Mouse (Mus musculus): ENCODE data around the gene Fbxo9.
"Not testable (repeated sequence)": the region's sequence is repeated elsewhere in the genome, so short reads cannot be mapped to it uniquely, and the experiment has no call there.

The Fbxo9 gene

DNA sequence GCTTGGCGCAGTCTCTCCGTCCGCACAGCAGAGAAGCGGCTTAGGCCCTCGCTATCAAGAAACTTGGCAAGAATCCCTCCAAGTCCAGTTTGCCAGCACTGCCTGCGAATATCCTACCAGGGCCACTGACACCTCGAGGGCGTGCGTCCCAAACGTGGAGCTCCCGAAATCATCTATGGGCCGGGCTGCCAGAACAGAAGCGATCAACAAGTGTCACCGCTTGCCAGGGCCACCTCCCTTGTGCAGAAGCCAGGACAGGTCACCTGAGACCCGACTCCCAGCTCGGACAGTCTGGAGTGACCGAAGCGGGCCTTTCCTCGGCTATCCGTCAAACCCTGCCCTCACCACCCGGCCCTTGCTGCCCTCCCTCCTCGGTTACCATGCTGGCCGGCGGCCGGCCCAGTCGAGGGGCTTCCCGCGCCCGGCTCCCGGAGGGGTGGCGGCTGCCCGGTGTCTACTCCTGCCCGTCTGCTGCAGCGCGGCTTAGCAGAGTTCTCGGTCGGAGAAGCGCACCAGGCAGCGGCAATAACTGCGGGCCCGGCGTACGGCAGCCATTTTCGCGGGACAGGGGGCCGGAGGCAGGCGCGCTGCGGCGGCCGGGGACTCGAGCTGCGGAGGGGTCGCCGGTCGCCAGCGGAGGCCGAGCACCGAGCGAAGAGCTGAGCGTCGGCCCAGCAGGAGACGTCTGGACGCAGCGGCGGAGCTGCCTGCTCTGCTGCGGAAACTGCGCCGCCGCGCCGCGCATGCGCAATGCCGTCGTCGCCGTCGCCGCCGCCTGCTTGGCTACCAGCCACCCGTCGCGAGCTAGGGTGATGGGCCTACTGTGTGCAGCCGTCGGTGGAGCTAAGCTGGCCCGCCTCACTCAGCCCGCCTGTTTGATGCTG lies 711 bp downstream of the Fbxo9 start:
- DNase-seq (ENCODE audit: low spot score in 2 of 2) = peak; percentile 87

- DNase-seq (ENCODE audit: low spot score in 2 of 2) = no peak
Observed at GRCm38 (mm10) chr9:78107582-78107911, 1.3 kb downstream of the Fbxo9 start.

GRCm38 (mm10) chr9:78106821-78107220 lies 2.0 kb downstream of the Fbxo9 start:
- DNase-seq (ENCODE audit: low spot score in 2 of 2) = peak; percentile 36 to 47

DNA sequence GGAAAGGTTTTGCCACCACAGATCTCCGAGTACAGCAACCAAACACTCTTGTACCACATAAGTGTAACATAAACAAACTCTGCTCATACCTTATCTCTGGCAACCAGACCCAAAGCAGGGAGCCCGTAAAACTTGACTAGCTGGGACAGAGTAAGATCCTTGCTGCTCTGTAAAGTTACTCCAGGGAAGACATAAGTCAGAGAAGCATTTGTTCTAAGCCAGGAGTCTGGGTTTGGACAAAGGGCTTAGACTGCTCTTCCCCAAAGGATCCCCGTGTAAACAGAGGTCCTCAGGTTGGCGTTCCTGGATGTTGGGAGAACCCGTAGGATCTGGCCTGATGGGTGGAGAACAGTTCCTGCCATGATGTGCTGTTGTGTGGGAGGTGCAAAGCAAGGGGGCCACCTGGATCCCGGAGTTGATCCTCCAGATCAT lies 3.3 kb downstream of the Fbxo9 start:
- peak; percentile 53 to 54 for DNase-seq (ENCODE audit: low spot score in 2 of 2)

DNA sequence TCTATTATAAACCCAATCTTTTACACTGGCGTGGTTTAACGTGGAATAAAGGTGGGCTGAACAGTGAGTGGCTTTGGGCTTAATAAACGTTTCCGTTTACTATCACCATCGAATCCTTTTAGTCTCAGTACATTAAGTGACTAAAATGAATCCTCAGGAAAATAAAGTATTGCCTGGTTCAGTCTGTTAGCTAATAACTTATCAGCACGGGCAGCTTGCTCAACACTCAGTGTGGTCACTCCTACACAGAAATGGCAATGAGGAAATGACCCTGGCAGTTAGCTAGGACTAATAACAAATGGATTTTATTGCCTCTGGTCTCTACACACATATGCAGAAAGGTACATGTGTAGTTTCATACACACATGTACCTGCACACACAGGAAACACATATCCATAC lies 3.9 kb downstream of the Fbxo9 start:
- peak in 1 of 2 experiments; percentile 50 for DNase-seq (ENCODE audit: low spot score in 2 of 2)

- no peak for DNase-seq (ENCODE audit: low spot score in 2 of 2)
Observed at GRCm38 (mm10) chr9:78103965-78104560, 4.8 kb downstream of the Fbxo9 start.

DNA sequence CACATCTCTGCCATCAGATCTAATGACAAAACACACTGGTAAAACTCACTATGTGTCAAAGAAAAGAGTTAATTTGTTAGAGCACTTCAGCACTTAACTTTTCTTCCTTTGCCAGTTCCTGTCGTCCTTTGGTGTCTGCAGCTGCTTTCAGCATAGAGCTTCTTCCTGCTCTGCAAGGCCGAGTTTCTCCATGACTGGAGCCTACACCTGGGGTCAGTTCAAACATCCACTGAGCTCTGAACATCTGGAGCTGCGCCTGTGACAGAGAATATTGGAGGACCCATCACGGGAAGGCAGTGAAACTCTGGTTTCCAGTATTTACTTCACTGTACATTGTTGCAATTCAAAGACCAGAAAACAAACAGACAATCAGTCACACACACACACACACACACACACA lies 7.4 kb downstream of the Fbxo9 start:
- no peak for DNase-seq (ENCODE audit: low spot score in 2 of 2)

DNA sequence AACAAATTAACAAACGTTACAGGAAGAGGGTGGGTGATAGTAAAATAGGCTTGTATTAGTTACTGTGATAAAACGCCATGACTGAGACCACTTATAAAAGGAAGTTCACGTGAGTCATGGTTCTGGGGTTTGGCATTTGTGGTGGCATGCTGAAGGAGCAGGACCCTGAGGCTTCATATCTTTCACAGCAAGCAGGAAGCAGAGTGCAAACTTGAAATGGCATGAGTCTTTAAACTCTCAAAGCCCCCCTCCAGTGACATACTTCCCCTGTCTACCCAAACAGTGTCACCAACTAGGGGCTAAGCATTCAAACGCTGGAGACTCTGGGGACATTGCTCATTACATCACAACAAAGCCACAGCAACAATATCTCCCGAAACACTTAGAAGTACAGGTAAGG lies 7.9 kb downstream of the Fbxo9 start:
- no peak for DNase-seq (ENCODE audit: low spot score in 2 of 2)

DNA sequence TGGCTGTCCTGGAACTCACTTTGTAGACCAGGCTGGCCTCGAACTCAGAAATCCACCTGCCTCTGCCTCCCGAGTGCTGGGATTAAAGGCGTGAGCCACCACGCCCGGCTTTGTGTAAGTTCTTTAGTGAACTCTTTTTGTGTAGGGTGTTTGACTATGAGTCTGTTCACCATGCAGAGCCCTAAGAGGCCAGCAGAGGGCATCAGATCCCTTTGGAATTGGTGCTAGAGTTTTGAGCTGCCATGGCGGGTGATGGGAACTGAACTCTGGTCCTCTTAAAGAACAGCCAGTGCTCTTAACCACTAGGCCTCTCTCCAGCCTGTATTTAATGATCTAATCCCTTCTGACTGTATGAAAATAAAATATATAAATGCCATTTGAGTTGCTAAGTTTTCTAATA lies 12.5 kb downstream of the Fbxo9 start:
- DNase-seq (ENCODE audit: low spot score in 2 of 2) = peak in 1 of 2 experiments; percentile 50

DNA sequence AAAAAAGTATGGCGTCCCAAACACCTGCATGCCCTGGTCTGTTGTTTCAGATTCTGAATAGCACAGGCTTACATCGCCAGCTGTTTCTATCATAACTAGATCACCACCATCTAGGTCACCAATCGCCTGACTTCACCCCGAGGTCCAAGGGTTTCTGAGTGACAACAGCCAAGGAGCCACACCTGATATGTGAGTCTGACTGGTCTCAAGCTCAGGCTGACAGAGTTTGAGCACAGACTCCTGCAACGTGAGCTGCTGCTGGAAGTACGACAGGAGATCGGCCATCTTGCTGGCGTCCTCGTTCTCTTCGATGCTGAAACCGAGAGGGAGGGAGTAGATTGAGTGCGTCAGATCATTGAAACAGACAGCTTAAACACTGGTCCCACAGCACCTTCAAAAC lies 13.2 kb downstream of the Fbxo9 start:
- DNase-seq (ENCODE audit: low spot score in 2 of 2) = no peak

DNA sequence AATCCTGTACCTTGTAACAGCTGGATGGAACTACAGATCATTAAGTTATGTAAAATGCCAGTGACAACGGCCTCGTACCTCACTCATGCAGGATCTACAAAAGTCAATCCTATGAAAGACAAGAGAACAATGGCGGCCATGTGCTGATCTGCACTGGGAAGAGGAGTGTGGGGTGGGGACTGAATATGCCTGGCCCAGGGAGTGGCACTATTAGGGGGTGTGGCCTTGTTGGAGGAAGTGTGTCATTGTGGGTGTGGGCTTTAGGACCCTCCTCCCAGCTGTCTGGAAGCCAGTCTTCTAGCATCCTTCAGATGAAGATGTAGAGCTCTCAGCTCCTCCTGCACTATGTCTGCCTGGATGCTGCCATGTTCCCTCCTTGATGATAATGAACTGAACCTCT lies 18.3 kb downstream of the Fbxo9 start:
- DNase-seq (ENCODE audit: low spot score in 2 of 2) = no peak

DNA sequence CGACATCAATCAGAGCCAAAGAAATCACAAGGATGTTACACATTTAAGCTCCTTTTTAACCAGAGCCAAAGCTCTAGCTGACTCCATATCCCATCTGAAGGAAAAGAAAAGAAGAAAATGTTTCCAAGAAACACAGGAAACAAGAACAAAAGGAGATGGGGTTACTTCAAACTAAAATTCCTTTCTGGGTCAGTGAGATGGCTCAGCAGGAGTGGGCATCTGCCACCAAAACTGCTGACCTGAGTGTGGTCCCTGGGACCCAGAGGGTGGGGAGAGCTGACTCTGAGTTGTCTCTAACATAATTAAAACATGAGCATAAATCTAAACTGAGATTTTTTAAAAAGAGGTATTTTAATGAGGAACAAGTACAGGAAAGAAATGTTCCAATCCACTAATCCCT lies 19.0 kb downstream of the Fbxo9 start:
- DNase-seq (ENCODE audit: low spot score in 2 of 2) = no peak

GRCm38 (mm10) chr9:78088971-78089370 lies 19.9 kb downstream of the Fbxo9 start:
- DNase-seq (ENCODE audit: low spot score in 2 of 2) = no peak

DNA sequence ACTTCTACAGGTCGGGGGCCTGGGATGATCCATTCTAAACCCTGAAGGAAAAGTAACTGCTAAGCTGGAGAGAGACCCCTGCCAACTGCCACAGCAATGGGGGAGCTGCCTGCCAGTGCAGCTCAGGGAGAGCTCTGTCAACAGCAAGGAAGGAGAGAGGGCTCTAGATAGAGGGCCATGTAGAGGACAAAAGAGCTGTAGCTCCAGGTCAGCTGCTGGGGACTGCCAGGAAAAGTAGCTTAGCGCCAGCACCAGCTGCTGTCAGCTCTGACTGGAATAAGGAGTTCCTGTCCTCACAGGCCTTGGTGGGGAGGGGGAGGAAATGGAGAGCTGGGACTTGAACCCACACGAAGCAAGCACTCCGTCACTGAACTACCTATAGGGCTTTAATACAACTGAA lies 20.3 kb downstream of the Fbxo9 start:
- DNase-seq (ENCODE audit: low spot score in 2 of 2) = no peak

- DNase-seq (ENCODE audit: low spot score in 2 of 2) = no peak
Observed at GRCm38 (mm10) chr9:78087751-78088150, 21.1 kb downstream of the Fbxo9 start.

DNA sequence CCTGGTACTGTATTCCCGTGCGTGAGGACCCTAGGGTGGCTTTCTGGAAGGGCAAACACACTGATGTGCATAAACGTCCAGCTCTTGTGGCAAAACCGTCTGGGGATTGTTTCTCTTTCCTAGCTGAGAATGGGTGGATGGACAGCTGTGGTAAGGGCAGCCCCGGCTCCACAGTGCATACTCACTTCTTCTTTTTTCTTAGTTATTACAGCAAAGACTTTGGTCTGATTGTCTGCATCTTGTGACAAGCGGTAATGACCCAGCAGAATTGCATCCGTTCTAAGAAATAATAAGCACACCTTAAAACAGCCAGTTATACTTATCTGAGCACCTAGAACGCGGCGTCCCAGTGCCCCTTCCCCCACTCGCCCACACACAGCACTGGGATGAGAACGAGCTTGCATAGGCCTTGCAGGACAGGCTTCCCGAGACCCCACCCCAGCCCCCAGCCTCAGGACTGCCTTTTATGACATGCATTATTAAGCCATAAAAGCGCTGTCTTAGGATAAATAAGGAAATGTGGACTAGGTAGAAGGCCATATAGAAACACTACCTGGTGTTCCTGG lies 23.1 kb downstream of the Fbxo9 start:
- no peak for DNase-seq (ENCODE audit: low spot score in 2 of 2)

DNA sequence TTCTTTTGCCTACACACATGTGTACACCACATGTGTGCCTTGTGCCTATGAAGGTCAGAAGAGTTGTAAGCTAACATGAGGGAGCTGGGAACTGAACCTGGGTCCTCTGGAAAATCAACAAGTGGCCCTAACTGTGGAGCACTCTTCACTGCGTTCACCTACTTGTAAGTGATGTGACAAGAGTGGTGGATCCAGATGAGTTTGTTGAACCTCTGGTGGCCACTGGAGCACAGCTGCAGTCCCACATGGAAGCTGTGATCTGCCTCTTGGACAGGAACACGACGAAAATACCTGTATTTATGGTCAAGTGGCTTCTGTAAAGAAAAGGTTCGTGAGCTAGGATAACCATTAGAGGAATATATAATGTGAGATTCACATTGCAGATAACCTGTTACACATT lies 24.5 kb downstream of the Fbxo9 start:
- DNase-seq (ENCODE audit: low spot score in 2 of 2) = no peak

GRCm38 (mm10) chr9:78081835-78082234 lies 27.0 kb downstream of the Fbxo9 start:
- DNase-seq (ENCODE audit: low spot score in 2 of 2) = no peak

DNA sequence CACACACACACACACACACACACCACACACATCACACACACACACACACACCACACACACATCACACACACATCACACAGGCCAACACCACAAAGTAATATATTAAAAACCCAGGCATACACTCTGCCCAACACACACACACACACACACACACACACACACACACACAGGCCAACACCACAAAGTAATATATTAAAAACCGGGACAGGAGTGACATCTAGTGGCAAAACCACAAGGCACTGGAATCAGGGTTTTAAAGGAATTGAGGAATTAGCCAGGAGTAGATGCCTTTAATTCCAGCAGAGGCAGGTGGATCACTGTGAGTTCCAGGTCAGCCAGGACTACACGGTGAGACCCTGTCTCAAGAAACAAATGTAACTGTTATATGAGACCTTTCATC lies 30.6 kb downstream of the Fbxo9 start:
- DNase-seq (ENCODE audit: low spot score in 2 of 2) = no peak

- no peak for DNase-seq (ENCODE audit: low spot score in 2 of 2)
Observed at GRCm38 (mm10) chr9:78075256-78075655, 33.6 kb downstream of the Fbxo9 start.

- DNase-seq (ENCODE audit: low spot score in 2 of 2) = no peak
Observed at GRCm38 (mm10) chr9:78073713-78074340, 35.0 kb downstream of the Fbxo9 start.

GRCm38 (mm10) chr9:78073291-78073690 lies 35.6 kb downstream of the Fbxo9 start:
- DNase-seq (ENCODE audit: low spot score in 2 of 2) = not testable (repeated sequence)

DNA sequence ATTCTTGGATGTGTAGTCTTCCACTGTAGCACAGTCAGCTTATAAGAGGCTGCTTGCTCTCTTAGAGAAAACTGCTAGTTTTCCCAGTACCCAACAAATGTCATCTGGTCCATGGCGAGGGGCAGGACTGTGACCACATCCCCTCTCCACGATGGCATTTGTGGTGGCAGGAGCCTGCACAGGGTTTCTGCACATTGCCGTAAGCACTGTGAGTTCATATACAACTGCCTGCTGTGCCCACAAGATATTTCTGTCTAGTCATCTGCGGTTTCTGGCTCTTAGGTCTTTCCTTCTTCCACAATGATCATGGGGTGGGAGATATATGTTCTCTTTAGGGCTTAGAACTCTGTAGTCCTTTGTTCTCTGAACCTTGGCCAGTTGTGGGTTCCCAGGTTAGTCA lies 37.2 kb downstream of the Fbxo9 start:
- DNase-seq (ENCODE audit: low spot score in 2 of 2) = no peak

Data from spleen, postnatal 10 days (tissue).